Mouse (Mus musculus): ENCODE measurements around the gene Lcat. TPM values are rescaled to one million over a fixed set of nuclear protein-coding genes. Genes with fewer than 3 reads are reported as not detected.

Lcat gene
- total RNA-seq (2015) (0.23 TPM in 1 of 2 replicates, not detected in the other), total RNA-seq (2017) (0.45 TPM in 1 of 2 replicates, not detected in the other)

GRCm38 (mm10) chr8:105943321-105943739, at the start of gene Lcat:
Gene Lcat, minus strand, starts transcription at chr8:105943382.
- no peak for ATAC-seq (ENCODE audit: poor library complexity, severe bottlenecking)

DNA sequence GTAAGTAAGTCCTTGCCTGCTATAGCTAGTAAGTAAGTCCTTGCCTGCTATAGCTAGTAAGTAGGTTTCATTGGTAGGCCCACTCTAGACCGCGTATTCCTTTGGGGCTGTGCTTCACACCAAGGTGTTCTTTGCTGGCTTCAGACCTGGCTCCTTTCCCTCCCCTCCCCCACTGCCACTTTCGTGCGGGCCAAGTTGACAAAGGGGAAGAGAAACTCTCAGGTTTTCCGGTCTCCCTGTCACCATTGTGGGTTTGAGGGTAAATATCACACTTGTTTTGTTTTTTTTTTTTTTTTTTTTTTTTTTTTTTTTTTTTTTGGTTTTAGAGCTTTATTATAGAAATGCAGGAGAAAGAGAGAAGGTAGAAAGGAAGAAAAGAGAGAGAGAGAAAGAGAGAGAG, 49.3 kb upstream of the Lcat start:
- 0 out of 2 replicates have a peak, but pooled peaks have one; percentile 13 for ATAC-seq (ENCODE audit: poor library complexity, severe bottlenecking)

DNA sequence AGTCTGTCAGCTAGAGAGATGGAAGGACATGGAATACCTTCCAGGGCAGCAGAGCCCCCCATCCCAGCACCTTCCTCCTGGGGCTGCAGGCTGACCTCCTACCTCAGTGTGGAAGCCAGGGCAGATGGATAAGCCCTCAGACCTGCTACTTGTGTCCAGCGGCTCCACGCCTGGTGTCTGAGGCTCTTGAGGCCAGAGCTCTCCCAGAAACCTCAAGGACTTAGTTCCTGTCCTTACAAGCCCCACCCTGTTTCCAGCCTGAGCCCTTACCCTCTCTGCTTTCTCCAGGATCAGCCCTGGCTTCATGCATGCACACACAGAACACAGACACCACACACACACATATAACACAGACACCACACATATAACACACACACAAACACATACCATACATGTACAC, 48.4 kb upstream of the Lcat start:
- no peak for ATAC-seq (ENCODE audit: poor library complexity, severe bottlenecking)

DNA sequence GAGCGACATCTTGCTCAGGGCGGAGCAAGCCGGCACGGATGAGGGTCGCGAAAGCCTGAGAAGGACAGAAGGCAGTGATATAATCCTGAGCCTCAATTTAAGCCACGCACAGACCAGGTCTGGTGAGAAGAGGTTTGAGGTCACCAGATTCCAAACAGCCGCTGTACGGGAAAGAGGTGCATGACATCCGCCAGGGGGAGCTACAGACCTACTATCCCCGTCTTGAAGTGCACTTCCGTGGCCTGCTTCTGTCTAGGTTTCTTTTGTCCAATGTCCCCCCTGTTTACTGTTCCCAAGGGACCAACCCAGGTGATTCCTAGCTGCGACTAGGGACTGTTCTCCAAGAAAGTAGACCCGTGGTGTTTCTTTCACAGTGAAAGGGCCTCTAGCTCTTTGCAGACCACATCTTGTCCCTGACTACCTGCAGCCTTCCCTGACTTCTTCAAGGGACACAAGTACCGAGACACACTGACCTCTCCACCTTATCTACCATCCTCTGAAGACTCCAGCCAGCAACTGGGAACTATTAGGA, 47.7 kb upstream of the Lcat start, which contains the start of gene Dus2:
Dus2 (plus strand) TSS at position 482 of the 532 bp plus-strand sequence.
- ATAC-seq (ENCODE audit: poor library complexity, severe bottlenecking): peak; percentile 92

GRCm38 (mm10) chr8:105988546-105988945, 45.4 kb upstream of the Lcat start:
- no peak for ATAC-seq (ENCODE audit: poor library complexity, severe bottlenecking)

- peak; percentile 97 for ATAC-seq (ENCODE audit: poor library complexity, severe bottlenecking)
Measured at GRCm38 (mm10) chr8:105983406-105983805, 40.2 kb upstream of the Lcat start.

GRCm38 (mm10) chr8:105981146-105981545, 38.0 kb upstream of the Lcat start:
- ATAC-seq (ENCODE audit: poor library complexity, severe bottlenecking): no peak

- ATAC-seq (ENCODE audit: poor library complexity, severe bottlenecking): no peak
Measured at GRCm38 (mm10) chr8:105979325-105979724, 36.1 kb upstream of the Lcat start, which contains the start of gene Dpep3. Gene Dpep3, minus strand, starts transcription at chr8:105979429.

DNA sequence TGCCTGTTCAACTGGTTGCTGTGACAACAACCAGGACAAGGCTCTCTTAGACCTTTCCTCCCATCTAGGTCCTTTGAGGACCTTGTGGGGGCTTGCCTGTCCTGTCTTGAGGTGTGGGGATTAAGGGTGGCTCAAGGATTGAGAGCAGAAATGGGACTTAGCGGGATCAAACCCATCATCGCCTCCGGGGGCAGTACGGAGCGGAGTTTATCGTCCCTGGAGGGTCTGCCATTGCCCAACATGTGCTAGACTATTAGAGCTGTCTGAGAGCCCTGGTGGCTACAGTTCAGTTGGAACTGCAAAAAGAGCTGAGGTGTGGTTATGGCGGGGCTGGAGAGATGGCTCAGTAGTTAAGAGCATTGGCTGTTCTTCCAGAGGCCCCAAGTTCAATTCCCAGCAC, 32.2 kb upstream of the Lcat start:
- no peak for ATAC-seq (ENCODE audit: poor library complexity, severe bottlenecking)

GRCm38 (mm10) chr8:105971019-105971720, 28.0 kb upstream of the Lcat start:
- ATAC-seq (ENCODE audit: poor library complexity, severe bottlenecking): no peak

- ATAC-seq (ENCODE audit: poor library complexity, severe bottlenecking): no peak
Measured at GRCm38 (mm10) chr8:105969367-105969766, 26.2 kb upstream of the Lcat start.

DNA sequence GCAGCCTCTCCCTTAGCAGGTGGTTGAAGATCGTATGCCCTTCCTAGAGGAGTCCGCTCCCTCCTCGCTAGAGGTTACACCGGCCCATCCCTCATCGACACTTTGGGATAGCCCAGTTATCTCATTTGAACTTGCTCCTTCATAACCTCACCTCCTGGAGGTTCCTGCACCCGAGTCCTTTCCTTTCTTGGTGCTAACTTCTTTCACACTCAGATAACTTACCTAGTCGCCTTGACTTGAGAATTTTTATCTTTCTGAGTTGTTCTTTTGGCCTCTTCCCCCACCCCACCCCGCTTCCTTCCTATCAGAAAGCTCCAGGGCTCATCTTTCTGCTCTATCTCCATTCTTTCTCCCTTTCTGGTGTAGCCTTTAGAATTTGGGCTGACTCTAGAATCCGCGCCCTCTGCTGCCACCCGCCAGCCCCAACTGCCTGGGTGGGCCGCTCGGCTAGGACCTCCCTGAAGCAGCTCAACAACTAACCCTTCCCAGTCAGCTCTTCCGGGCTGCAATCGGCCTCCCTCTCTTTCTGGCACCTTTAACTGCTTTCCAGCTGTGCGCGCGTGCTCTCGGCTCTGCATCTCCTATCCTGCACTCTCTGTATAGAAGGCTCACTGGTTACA, 23.6 kb upstream of the Lcat start:
- peak; percentile 6; the same call in 1 of the 2 replicates for ATAC-seq (ENCODE audit: poor library complexity, severe bottlenecking)

DNA sequence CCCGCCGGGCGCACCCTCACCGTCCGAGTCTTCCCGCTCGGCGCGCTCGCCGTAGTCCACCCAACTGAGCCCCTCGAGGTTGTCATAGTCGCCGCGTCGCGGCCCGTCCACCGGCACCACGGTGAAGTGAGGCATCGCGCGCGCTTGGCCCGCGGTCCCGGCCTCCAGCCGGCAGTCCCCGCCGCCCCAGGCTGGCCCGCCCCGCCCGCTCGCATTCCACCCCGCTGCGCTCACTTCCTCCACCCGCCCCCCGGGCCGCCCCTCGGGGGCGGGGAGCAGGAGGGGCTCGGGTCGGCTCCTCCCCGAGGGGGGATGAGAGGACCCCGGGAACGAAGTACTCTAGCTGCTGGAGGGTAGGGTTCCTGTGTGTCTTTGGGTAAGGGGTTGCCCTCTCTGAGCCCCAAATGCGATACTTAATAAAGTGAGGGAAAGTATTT, 22.7 kb upstream of the Lcat start, which contains the start of gene Slc12a4:
Slc12a4 (minus strand) TSS at position 193 of the 437 bp plus-strand sequence.
- ATAC-seq (ENCODE audit: poor library complexity, severe bottlenecking): peak; percentile 77

- peak; percentile 59 for ATAC-seq (ENCODE audit: poor library complexity, severe bottlenecking)
Measured at GRCm38 (mm10) chr8:105965266-105965904, 22.2 kb upstream of the Lcat start.

DNA sequence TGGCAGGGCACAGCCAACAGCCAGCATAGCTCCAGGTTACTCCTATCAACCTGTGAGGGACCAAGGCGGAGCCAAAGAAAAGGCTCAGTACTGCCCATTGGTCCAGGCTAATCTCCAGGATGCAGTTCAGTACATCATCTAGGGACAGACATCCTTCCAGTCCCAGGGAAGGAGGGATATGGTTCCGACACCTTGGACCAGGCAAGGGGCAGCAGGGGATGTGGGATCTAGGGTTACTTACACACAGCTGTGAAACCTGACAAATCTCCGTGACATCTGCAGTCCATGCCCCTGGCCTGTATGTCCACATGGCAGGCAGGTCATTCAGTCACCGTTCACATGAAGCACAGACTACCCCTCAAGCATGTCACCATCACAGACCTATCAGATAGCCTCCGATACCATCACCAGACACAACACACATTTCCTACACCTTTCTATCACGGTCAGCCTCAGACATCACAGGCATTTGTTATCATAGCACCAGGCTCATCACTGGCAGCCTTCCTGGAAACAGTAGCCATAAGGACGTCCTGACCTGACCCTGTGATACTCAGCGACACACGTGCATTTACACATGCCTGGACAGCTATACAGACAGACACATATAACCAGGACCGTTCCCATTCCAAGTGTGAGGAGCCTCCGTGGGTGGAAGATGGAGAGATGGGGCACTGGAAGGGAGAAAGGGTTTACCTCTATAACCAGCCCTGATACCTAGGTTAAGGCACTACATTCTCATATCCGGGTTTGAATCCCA, 21.5 kb upstream of the Lcat start:
- ATAC-seq (ENCODE audit: poor library complexity, severe bottlenecking): no peak

GRCm38 (mm10) chr8:105961536-105961935, 18.4 kb upstream of the Lcat start:
- no peak for ATAC-seq (ENCODE audit: poor library complexity, severe bottlenecking)

GRCm38 (mm10) chr8:105961101-105961500, 17.9 kb upstream of the Lcat start:
- no peak for ATAC-seq (ENCODE audit: poor library complexity, severe bottlenecking)

DNA sequence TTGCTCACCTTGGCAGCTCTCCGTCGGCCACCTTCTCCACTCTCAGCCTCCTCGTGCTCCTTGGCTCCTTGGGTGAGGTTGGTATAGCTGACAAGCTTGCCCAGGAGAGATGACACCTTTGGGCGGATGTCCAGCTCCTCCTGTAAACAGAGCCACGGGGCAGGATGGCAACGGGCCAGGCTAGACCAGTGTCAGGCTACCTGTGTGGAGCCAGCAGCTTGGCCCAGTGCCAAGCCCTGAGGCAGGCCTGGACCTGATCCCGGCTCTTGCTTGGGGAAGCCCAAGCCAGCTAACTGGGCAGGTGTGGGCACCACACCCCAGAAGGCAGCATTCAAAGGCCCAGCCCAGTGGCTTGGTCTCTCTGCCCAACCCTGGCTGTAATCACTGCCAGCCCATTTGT, 16.2 kb upstream of the Lcat start:
- ATAC-seq (ENCODE audit: poor library complexity, severe bottlenecking): no peak

- no peak for ATAC-seq (ENCODE audit: poor library complexity, severe bottlenecking)
Measured at GRCm38 (mm10) chr8:105957813-105958212, 14.6 kb upstream of the Lcat start.

GRCm38 (mm10) chr8:105956556-105956955, 13.4 kb upstream of the Lcat start:
- ATAC-seq (ENCODE audit: poor library complexity, severe bottlenecking): no peak
